8 mouse cellular contexts compared by ENCODE assay signal in the genomic region with DNA sequence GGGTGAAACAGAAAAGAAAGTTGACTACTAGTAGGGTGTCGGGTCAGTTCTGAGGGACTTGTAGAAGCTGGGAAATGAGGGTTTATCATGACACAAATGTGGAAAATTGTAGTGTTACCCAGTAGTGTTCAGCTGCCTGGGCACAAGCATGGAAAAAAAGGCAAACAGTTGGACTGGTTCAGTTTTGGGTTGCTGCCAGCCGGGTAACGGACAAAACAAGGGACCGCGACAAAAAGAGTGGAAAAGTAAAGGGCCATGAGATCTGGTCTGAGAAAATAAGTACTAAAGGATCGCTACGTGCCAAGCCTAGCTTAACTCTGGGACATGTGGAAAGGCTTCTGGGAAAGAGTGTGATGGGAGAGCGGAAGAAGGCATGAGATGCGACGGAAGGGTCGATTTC. TPM values are rescaled to one million over a fixed set of nuclear protein-coding genes. Genes with fewer than 3 reads are reported as not detected.
DNase-seq lines count a peak whose midpoint lies in the region; ATAC-seq and TF ChIP-seq lines count a peak whose summit lies in the region.

No protein-coding gene starts in this region.

- 0 out of 2 replicates have a peak, but pooled peaks have one; percentile 11 for ATAC-seq in limb, embryonic 15.5 days (ENCODE audit: insufficient number of reproducible peaks, low FRiP score, low TSS enrichment, low read depth)
- no peak for ATAC-seq in stomach, postnatal 0 days (ENCODE audit: low FRiP score, low TSS enrichment)
- no peak for ATAC-seq in monocyte, adult 5-6 weeks (replicated peaks; ENCODE audit: insufficient number of reproducible peaks, low FRiP score, low TSS enrichment, poor library complexity, severe bottlenecking)

- no peaks in the 10 kb centered on the region for H3K36me3 ChIP-seq in heart, embryonic 10.5 days
- H3K36me3 ChIP-seq in limb, embryonic 15.5 days: no peaks in the 10 kb centered on the region
- no peaks in the 10 kb centered on the region for H3K36me3 ChIP-seq in stomach, postnatal 0 days (ENCODE audit: control insufficient read depth, insufficient read depth, low read length)

- H3K27ac ChIP-seq in heart, embryonic 10.5 days: peak overlapping the region; percentile 91
- H3K27ac ChIP-seq in limb, embryonic 15.5 days: peak overlapping the region; percentile 93
- peak overlapping the region; percentile 80; the same call in 1 of the 2 replicates for H3K27ac ChIP-seq in stomach, postnatal 0 days (replicated peaks)

- peak overlapping the region; percentile 49 for H3K4me2 ChIP-seq in limb, embryonic 15.5 days
- H3K4me2 ChIP-seq in stomach, postnatal 0 days (replicated peaks; ENCODE audit: low read depth): peak overlapping the region; percentile 61

- peak overlapping the region; percentile 73 for H3K4me3 ChIP-seq in heart, embryonic 10.5 days
- peak overlapping the region; percentile 63 for H3K4me3 ChIP-seq in limb, embryonic 15.5 days
- H3K4me3 ChIP-seq in stomach, postnatal 0 days (ENCODE audit: low read depth, low read length): peak overlapping the region; percentile 61

- no peaks in the 10 kb centered on the region for H3K9me3 ChIP-seq in heart, embryonic 10.5 days
- H3K9me3 ChIP-seq in limb, embryonic 15.5 days: no peaks in the 10 kb centered on the region; the same call in 1 of the 2 replicates
- no peaks in the 10 kb centered on the region for H3K9me3 ChIP-seq in stomach, postnatal 0 days (ENCODE audit: control insufficient read depth, low read length)

- H3K27me3 ChIP-seq in heart, embryonic 10.5 days (ENCODE audit: insufficient read depth, poor library complexity, severe bottlenecking): peaks cover 6% of the 10 kb centered on the region; the same call in 1 of the 2 replicates
- H3K27me3 ChIP-seq in limb, embryonic 15.5 days: no peaks in the 10 kb centered on the region
- no peaks in the 10 kb centered on the region for H3K27me3 ChIP-seq in stomach, postnatal 0 days (ENCODE audit: control insufficient read depth, insufficient read depth, low read length)

- H3K4me1 ChIP-seq in heart, embryonic 10.5 days: peaks cover 14% of the 10 kb centered on the region; the same call in 1 of the 2 replicates
- peaks cover 16% of the 10 kb centered on the region for H3K4me1 ChIP-seq in limb, embryonic 15.5 days
- H3K4me1 ChIP-seq in stomach, postnatal 0 days (replicated peaks; ENCODE audit: control insufficient read depth, insufficient read depth): no peaks in the 10 kb centered on the region

- intact Hi-C loops in heart, postnatal 25 days (cut with DNase I): no loop called here

- H3K9ac ChIP-seq in limb, embryonic 15.5 days: no peak overlapping the region
- H3K9ac ChIP-seq in stomach, postnatal 0 days (ENCODE audit: low read length): 0 out of 2 replicates have a peak overlapping the region, but pooled peaks have one; percentile 8

- 39% methylated on average over 11 of the region's 11 CpGs for WGBS in heart, embryonic 10.5 days
- WGBS in limb, embryonic 15.5 days: 51% methylated on average over 11 of the region's 11 CpGs
- 36% methylated on average over 11 of the region's 11 CpGs for WGBS in stomach, postnatal 0 days

- no peak for TF ChIP-seq CTCF in stomach, postnatal 0 days (IDR thresholded peaks at IDR 0.05; ENCODE audit: low read depth)

- no peak for TF ChIP-seq EP300 in stomach, postnatal 0 days (optimal IDR thresholded peaks at IDR 0.05)

- DNase-seq in heart, embryonic 10.5 days (ENCODE audit: low spot score): no peak
- DNase-seq in heart, postnatal 25 days (ENCODE audit: low spot score): no peak
- DNase-seq in right cerebral cortex, postnatal 4 days: peak; percentile 29
- no peak for DNase-seq in right cerebral cortex, adult 2 months (ENCODE audit: low spot score in 2 of 2)
- no peak for DNase-seq in stomach, postnatal 0 days (ENCODE audit: low spot score)
- DNase-seq in layer of hippocampus, adult 8-10 months (ENCODE audit: low spot score in 2 of 2): no peak

RNA-seq across cellular contexts. Expression of gene Fgd1, which starts 0.4 kb away (rescaled TPM):
- polyA plus RNA-seq in heart, embryonic 10.5 days (2016; fragmentation: Nextera tagmentation; extraction: Ambion mirVana): 6.7 and 9.3 TPM in 2 replicates
- total RNA-seq in heart, postnatal 25 days (2021): 10 to 100 TPM in 1 of 2 experiments, 1 to 10 TPM in 1; 9.2 to 10.9 TPM
- polyA plus RNA-seq in limb, embryonic 15.5 days (2015; fragmentation: Nextera tagmentation; extraction: Ambion mirVana): 10.0 and 11.5 TPM in 2 replicates
- 2.8 and 3.1 TPM in 2 replicates for polyA plus RNA-seq in stomach, postnatal 0 days (2015; fragmentation: Nextera tagmentation; extraction: Ambion mirVana)
- not detected in 3 replicates for total RNA-seq in monocyte, adult 5-6 weeks (2017)
- 10 to 100 TPM; 16.3 to 19.4 (median 18.8) TPM for total RNA-seq in layer of hippocampus, adult 8-10 months (2022)

RNA-seq across cellular contexts. Expression of gene Gnl3l, which starts 29.2 kb away (rescaled TPM):
- polyA plus RNA-seq in heart, embryonic 10.5 days (2016; fragmentation: Nextera tagmentation; extraction: Ambion mirVana): 29.4 and 32.9 TPM in 2 replicates
- 10 to 100 TPM; 34.9 to 40.3 TPM for total RNA-seq in heart, postnatal 25 days (2021)
- 24.3 and 25.8 TPM in 2 replicates for polyA plus RNA-seq in limb, embryonic 15.5 days (2015; fragmentation: Nextera tagmentation; extraction: Ambion mirVana)
- 13.0 and 15.2 TPM in 2 replicates for polyA plus RNA-seq in stomach, postnatal 0 days (2015; fragmentation: Nextera tagmentation; extraction: Ambion mirVana)
- total RNA-seq in monocyte, adult 5-6 weeks (2017): 17.3 to 36.0 TPM (median 20.2 TPM) in 3 replicates
- total RNA-seq in layer of hippocampus, adult 8-10 months (2022): 100 to 1,000 TPM; 174 to 229 (median 202) TPM

RNA-seq across cellular contexts. Expression of gene Tsr2, which starts 50.0 kb away (rescaled TPM):
- polyA plus RNA-seq in heart, embryonic 10.5 days (2016; fragmentation: Nextera tagmentation; extraction: Ambion mirVana): 26.8 and 40.7 TPM in 2 replicates
- total RNA-seq in heart, postnatal 25 days (2021): 10 to 100 TPM; 10.1 to 10.6 TPM
- polyA plus RNA-seq in limb, embryonic 15.5 days (2015; fragmentation: Nextera tagmentation; extraction: Ambion mirVana): 34.4 and 35.8 TPM in 2 replicates
- 16.3 and 16.9 TPM in 2 replicates for polyA plus RNA-seq in stomach, postnatal 0 days (2015; fragmentation: Nextera tagmentation; extraction: Ambion mirVana)
- 12.3 to 26.1 TPM (median 14.5 TPM) in 3 replicates for total RNA-seq in monocyte, adult 5-6 weeks (2017)
- total RNA-seq in layer of hippocampus, adult 8-10 months (2022): 10 to 100 TPM; 77.7 to 87.4 (median 82.3) TPM

Comparison
In these comparisons a context has a peak if more than half of its experiments do, and no peak if none do; other contexts are left out.
1. RNA of gene Fgd1, which starts 0.4 kb away (total RNA-seq): 16.3 to 19.4 TPM in layer of hippocampus, adult 8-10 months and 9.2 to 10.9 TPM in heart, postnatal 25 days; not detected in monocyte, adult 5-6 weeks; every median in the first group is over 10 times any median in the second.
2. Peak in every context shown above with its lines, with median percentiles within 50 percentile points of each other: H3K27ac ChIP-seq and H3K4me3 ChIP-seq.